Mouse (Mus musculus) limb, embryonic 10.5 days (tissue): ENCODE data around the gene Gbx1. TPM values are rescaled to one million over a fixed set of nuclear protein-coding genes. Genes with fewer than 3 reads are reported as not detected.

Source experiments
- DNase-seq: peaks from one replicate; pipeline ENCODE4 v3.0.0-alpha.2; 2017; ENCODE audit warnings: low spot score
- H3K27ac ChIP-seq: fragments of 300-500 bp; sonication (generic); 2 replicates; pipeline ENCODE4 v1.5.1; 2016; ENCODE audit warnings: mild to moderate bottlenecking
- H3K27me3 ChIP-seq: fragments of 300-500 bp; sonication (generic); 2 replicates; pipeline ENCODE4 v1.6.1; 2016; ENCODE audit warnings: low read depth, mild to moderate bottlenecking; ENCODE audit not compliant: poor library complexity, severe bottlenecking
- H3K36me3 ChIP-seq: fragments of 300-500 bp; sonication (generic); 2 replicates; pipeline ENCODE4 v1.6.1; 2016; ENCODE audit warnings: mild to moderate bottlenecking, moderate library complexity
- H3K4me1 ChIP-seq: fragments of 300-500 bp; sonication (generic); 2 replicates; pipeline ENCODE4 v1.6.1; 2016
- H3K4me3 ChIP-seq: fragments of 300-500 bp; sonication (generic); 2 replicates; pipeline ENCODE4 v1.5.1; 2016; ENCODE audit warnings: mild to moderate bottlenecking, moderate library complexity
- H3K9me3 ChIP-seq: fragments of 300-500 bp; sonication (generic); replicated peaks from 2 replicates; pipeline ENCODE4 v1.6.1; 2016; ENCODE audit warnings: mild to moderate bottlenecking
- WGBS: fragments of 180-500 bp; shearing (Covaris S2); methylation state at CpG from one replicate; pipeline ENCODE4 v1.1.7; 2016; 5-methylcytosine and 5-hydroxymethylcytosine counted together
- polyA plus RNA-seq: library from polyadenylated mRNA; unstranded; fragments of >200 nt; fragmentation: Nextera tagmentation; extraction: Ambion mirVana; gene quantifications from 2 replicates; pipeline ENCODE4 v1.2.1, GENCODE M21; 2016

The Gbx1 gene
- polyA plus RNA-seq, 1 experiment from 2014 or later, result not detected

DNA sequence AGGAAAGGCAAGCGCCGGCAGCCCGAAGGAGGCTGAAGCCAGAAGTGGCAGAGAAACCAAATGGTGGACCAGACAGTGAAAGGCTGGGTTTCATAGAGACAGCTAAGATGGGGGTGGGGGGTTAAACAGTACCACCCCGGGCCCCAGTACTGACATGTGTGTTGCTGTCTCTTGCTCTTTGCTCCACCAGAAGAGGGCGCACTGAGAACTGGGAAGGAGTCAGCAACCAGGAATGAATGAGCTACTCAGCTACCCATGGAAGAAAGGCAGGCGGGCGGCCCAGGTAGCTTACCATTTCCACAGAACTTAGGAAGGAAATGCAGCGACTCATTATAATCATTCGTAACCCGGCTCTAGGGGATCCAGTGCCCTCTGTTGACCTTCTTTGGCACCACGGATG lies 16.4 kb downstream of the Gbx1 start:
- Histone ChIP-seq H3K27ac (no peak overlapping the region), H3K4me3 (no peak overlapping the region), H3K36me3 (no peaks in the 10 kb centered on the region), H3K4me1 (peaks cover 19% of the 10 kb centered on the region), H3K27me3 (peaks cover 33% of the 10 kb centered on the region), H3K9me3 (no peaks in the 10 kb centered on the region)
- WGBS, result 53% methylated on average over 11 of the region's 11 CpGs
- DNase-seq, result no peak

DNA sequence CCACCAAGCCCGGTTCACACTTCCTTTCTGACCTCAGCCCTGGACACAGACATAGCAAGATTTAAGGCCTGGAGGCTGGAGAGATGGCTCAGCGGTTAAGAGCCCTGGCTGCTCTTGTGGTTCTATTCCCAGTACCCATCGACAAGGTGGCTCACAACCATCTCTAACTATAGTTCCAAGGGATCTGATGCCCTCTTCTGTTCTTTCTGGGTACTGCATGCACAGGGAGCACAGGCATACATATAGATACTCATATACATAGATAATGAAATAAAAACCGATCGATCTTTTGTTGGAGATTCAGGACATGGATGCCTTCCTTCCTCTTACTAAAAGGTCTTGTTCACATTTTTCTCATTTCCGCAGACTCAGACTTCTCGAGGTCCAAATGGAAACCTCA lies 18.6 kb downstream of the Gbx1 start:
- Histone ChIP-seq H3K4me3 (no peak overlapping the region), H3K27ac (no peak overlapping the region), H3K36me3 (no peaks in the 10 kb centered on the region), H3K9me3 (no peaks in the 10 kb centered on the region), H3K27me3 (peaks cover 55% of the 10 kb centered on the region), H3K4me1 (peaks cover 20% of the 10 kb centered on the region)
- WGBS, result 93% methylated on average over 7 of the region's 7 CpGs
- DNase-seq, result no peak

DNA sequence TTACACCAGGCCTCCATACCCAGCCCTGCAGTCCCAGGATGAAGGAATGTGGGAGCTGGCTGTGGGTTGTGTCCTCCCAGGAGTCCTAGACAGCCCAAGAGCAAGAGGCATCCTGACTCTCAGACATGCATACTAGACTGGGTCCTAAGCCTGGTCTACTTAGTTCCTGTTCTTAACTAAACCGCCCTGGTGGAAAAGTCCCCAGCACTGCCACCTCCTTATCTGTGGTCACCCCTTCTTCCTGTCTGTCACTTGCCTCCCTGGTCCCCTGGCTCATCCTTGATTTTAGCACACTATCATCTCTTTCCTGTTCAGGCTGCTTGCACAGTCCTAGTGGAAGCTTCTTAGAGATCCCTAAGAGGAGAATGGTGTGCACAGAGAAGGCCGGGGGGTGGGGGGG lies 21.5 kb downstream of the Gbx1 start:
- Histone ChIP-seq H3K4me1 (peaks cover 15% of the 10 kb centered on the region), H3K27ac (no peak overlapping the region), H3K27me3 (peaks cover 52% of the 10 kb centered on the region), H3K4me3 (no peak overlapping the region), H3K36me3 (peaks cover 25% of the 10 kb centered on the region), H3K9me3 (no peaks in the 10 kb centered on the region)
- no peak for DNase-seq
- 64% methylated on average over 2 of the region's 2 CpGs for WGBS

DNA sequence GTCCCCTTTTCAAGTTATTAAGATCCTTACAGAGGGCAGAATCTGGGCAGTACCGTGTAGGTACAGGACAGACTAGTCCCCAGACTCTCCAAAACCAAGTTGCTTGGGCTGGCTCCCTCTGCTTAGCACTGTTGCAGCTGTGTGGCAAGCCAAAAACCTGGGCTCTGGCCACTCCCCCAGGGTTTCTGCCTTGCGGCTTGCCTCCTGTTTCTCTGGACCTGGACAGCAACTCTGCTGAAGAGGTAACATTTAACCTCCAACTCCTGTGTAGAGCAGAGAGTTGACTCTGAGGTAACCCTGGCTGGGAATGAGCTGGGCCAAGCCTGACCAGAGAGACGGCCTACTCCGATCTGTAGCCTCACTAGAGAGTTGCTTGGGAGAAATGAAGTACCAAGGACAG lies 24.2 kb downstream of the Gbx1 start:
- DNase-seq, result no peak
- no peak overlapping the region for H3K4me3 ChIP-seq
- H3K27ac ChIP-seq, result no peak overlapping the region
- peaks cover 52% of the 10 kb centered on the region for H3K36me3 ChIP-seq
- no peaks in the 10 kb centered on the region for H3K9me3 ChIP-seq
- peaks cover 11% of the 10 kb centered on the region for H3K4me1 ChIP-seq
- H3K27me3 ChIP-seq, result peaks cover 51% of the 10 kb centered on the region
- 66% methylated on average over 4 of the region's 4 CpGs for WGBS

DNA sequence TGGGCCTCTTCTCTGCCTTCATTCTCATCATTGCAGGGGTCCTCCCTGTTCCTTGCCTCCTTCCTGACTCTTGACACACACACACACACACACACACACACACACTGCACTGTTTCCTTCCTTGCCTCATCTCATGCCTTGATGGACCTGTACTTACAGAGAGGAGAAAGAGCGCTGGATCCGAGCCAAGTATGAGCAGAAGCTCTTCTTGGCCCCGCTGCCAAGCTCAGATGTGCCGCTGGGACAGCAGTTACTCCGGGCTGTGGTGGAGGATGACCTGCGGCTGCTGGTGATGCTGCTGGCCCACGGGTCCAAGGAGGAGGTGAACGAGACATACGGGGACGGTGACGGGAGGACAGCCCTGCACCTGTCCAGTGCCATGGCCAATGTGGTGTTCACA lies 26.2 kb downstream of the Gbx1 start:
- Histone ChIP-seq H3K4me1 (peaks cover 24% of the 10 kb centered on the region), H3K36me3 (peaks cover 71% of the 10 kb centered on the region)

DNA sequence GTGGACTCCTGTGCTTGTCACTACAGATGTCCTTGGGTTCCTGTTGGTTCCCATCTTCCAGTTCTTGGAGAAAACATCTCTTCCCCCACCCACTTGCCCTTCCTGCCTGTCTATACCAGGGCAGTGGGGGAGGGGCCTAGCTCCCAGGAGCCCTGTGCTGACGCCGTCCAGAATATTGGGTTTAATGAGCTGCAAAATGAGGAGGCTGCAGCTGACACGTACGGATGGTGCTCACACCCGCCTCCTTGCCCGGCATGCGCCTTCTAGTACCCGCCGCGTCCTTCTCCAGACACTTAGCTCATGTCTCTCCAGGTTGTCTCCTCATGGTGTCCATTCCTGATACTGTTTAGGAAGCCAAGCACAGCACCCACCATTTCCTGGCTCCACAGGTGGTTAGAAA lies 27.9 kb downstream of the Gbx1 start:
- peaks cover 17% of the 10 kb centered on the region for H3K4me1 ChIP-seq
- H3K36me3 ChIP-seq, result peaks cover 89% of the 10 kb centered on the region
- DNase-seq, result no peak
- peaks cover 21% of the 10 kb centered on the region for H3K27me3 ChIP-seq
- no peak overlapping the region for H3K4me3 ChIP-seq
- WGBS, result 87% methylated on average over 10 of the region's 10 CpGs
- no peaks in the 10 kb centered on the region for H3K9me3 ChIP-seq
- no peak overlapping the region for H3K27ac ChIP-seq

More for the DNA sequence above, 26.2 kb downstream of the Gbx1 start:
- no peaks in the 10 kb centered on the region for H3K9me3 ChIP-seq
- peaks cover 39% of the 10 kb centered on the region for H3K27me3 ChIP-seq
- no peak for DNase-seq
- WGBS, result 94% methylated on average over 11 of the region's 11 CpGs
- H3K4me3 ChIP-seq, result no peak overlapping the region
- H3K27ac ChIP-seq, result no peak overlapping the region

DNA sequence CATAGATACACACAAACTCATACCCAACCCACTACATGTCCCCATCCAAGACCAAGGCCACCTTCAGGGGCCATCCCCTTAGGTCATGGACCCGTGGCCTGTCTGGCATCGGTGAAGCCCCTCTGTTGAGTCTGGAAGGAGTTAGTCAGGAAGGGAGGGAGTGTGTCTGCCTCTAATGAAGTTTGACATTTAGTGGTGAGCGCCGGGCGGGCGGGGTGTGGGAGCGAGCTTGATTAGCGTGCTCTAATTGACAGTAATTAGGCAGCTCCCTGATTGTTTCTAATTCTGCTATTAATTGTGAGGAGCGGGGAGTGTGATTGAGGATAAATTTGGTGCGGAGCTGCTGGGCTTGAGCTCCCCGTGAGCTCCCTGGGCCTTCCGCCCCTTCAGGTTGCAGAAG lies 29.5 kb downstream of the Gbx1 start:
- Histone ChIP-seq H3K36me3 (peaks cover 100% of the 10 kb centered on the region), H3K9me3 (no peaks in the 10 kb centered on the region), H3K27ac (no peak overlapping the region), H3K4me3 (no peak overlapping the region), H3K27me3 (peaks cover 5% of the 10 kb centered on the region), H3K4me1 (peaks cover 17% of the 10 kb centered on the region)
- WGBS, result 70% methylated on average over 12 of the region's 12 CpGs
- no peak for DNase-seq

DNA sequence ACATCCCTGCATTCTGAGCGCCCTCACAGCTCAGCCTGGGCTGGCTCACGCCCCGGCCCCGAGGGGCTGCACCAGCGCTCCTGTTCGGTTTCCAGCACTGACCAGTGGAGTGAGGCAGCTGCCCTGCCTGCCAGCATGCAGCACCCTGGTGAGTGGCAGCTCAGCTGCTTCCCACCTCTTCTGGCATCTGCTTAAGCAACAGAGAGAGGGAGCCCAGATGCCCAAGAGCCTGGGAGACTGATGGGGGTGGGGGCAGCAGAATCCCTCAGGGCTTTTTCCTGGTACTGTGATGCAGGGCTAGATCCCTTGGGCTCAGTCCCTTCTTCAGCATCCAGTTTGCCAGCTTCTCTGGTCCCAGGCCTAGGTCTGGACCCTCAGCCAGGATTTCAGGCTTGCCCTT lies 30.2 kb downstream of the Gbx1 start:
- Histone ChIP-seq H3K4me3 (no peak overlapping the region), H3K27me3 (peaks cover under 1% of the 10 kb centered on the region; the same call in 1 of the 2 replicates), H3K4me1 (peaks cover 17% of the 10 kb centered on the region), H3K27ac (no peak overlapping the region), H3K36me3 (peaks cover 100% of the 10 kb centered on the region), H3K9me3 (no peaks in the 10 kb centered on the region)
- WGBS, result 62% methylated on average over 6 of the region's 6 CpGs
- no peak for DNase-seq

DNA sequence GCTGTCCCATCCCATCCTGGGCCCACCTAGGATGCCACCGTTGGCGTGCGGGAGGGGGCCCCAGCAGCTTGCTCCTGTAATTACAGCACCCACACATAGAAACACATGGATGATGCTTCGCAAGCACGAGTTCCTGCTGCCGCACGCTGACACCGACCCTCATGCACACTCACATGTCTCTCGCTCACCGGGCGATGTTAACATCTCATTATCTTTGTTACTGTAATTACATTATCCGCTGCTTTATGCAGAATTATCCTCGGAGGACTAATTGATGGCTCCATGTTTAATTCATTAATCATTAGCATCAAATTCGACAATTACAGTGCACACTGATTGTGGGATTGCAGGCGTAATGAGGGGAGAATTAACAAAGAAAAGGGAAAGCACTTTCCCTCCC lies 32.0 kb downstream of the Gbx1 start:
- H3K36me3 ChIP-seq, result peaks cover 100% of the 10 kb centered on the region
- H3K27ac ChIP-seq, result no peak overlapping the region
- no peak for DNase-seq
- H3K4me3 ChIP-seq, result no peak overlapping the region
- H3K9me3 ChIP-seq, result no peaks in the 10 kb centered on the region
- 93% methylated on average over 15 of the region's 15 CpGs for WGBS
- H3K27me3 ChIP-seq, result no peaks in the 10 kb centered on the region
- H3K4me1 ChIP-seq, result peaks cover 27% of the 10 kb centered on the region

DNA sequence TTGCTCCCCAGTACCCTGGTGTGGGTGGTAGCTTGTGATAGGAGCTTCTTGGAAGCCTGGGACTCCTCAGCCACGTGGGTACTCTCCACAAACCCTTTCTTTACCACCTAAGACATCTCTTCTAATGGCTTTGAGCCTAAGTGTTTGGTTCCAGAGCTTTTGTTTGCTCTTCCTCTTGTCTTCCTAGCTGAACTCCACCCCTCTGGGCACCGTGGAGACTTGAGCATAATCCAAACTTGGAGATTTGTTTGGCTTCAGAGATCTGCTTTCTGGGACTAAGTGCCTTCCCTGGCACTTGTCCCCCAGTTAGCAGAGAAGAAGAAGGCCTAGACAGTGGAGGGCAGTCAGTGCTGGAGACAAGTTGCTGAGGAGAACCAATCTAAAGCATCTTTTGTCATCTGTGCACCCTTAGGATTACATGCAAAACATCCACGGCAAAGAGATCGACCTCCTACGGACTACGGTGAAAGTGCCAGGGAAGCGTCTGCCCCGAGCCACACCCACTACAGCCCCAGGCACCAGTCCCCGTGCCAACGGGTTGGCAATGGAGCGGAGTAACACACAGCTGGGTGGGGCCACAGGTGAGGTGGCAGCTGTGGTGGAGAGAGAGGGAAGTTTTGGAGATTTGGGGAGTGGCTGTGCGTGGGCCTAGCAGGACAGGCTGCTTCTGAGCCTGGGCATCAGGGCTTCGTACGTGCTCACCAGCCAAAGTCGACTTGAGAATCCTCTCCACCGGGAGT lies 34.3 kb downstream of the Gbx1 start:
- H3K36me3 ChIP-seq, result peaks cover 100% of the 10 kb centered on the region
- no peak overlapping the region for H3K27ac ChIP-seq
- WGBS, result 91% methylated on average over 16 of the region's 16 CpGs
- DNase-seq, result no peak
- H3K27me3 ChIP-seq, result no peaks in the 10 kb centered on the region
- no peaks in the 10 kb centered on the region for H3K9me3 ChIP-seq
- H3K4me3 ChIP-seq, result no peak overlapping the region
- peaks cover 36% of the 10 kb centered on the region for H3K4me1 ChIP-seq

DNA sequence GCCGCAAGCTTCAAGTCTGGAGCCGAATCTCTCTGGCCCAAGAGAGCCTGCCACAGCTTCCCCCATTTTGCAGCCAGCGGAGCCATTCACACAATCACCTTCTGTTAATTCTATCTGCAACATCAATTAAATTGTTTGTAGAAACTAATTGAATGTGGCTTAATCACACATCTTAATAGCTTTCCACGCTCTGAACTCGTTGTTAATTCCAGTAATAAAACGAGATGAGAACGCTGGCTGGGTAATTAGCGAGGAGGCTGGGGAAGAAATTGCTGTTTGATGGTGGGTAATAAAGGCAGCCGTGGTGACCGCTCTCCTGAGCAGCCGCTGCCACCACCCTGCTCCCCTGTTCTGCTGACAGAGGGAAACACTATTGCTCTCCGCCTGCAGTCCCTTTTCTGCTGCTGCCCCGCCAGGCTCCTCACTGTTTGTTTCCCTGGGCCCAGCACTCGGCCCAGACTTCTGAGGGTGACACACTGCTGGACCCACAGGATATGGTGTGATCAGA lies 36.5 kb downstream of the Gbx1 start:
- 43% methylated on average over 14 of the region's 14 CpGs for WGBS
- peak overlapping the region; percentile 15; the same call in 1 of the 2 replicates for H3K27ac ChIP-seq

DNA sequence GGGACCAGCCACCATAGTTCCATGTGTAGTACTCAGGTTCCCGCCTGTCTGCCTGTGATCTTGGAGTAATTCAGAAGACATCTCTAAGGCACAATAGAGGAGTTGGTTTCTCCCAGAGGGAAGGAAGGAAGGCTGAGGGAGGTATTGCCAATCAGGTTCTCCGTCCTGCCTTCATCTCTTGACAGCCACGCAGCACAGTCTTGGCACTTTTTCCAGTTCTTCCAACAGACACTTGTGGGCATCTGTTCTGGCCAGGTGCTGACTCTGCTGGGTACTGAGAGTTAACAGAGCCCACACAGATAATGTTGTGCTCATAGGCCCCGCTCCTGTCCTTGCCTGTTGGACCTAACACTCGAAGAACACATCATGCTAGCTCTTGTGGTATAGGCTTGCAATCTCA lies 40.3 kb downstream of the Gbx1 start:
- no peak overlapping the region for H3K27ac ChIP-seq
- 93% methylated on average over 5 of the region's 5 CpGs for WGBS
- DNase-seq, result no peak
- peaks cover 20% of the 10 kb centered on the region for H3K27me3 ChIP-seq
- H3K36me3 ChIP-seq, result peaks cover 90% of the 10 kb centered on the region
- peaks cover 72% of the 10 kb centered on the region for H3K4me1 ChIP-seq
- H3K9me3 ChIP-seq, result no peaks in the 10 kb centered on the region
- H3K4me3 ChIP-seq, result no peak overlapping the region

More for the DNA sequence above, 36.5 kb downstream of the Gbx1 start:
- peaks cover 37% of the 10 kb centered on the region for H3K4me1 ChIP-seq
- DNase-seq, result no peak
- H3K9me3 ChIP-seq, result no peaks in the 10 kb centered on the region
- H3K36me3 ChIP-seq, result peaks cover 94% of the 10 kb centered on the region
- no peak overlapping the region for H3K4me3 ChIP-seq
- peaks cover 4% of the 10 kb centered on the region; the same call in 1 of the 2 replicates for H3K27me3 ChIP-seq

DNA sequence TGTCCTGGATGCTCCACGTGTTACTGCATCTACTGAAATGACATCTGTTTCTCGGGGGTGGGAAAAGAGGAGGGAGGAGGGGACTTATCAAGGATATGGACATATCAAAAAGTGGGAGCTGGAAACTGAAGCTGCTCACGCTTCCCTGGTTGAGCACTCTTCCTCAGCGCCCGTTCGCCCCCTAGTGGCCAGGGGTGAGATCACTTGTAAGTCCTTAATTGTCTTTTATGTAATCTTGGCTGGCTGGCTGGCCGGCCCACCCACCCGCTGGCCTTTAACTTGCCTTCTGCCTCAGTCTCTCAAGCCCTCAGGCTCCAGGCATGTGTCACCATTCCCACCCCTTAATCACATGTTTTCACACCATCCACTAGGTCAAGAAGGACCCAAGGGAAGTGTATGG lies 40.9 kb downstream of the Gbx1 start:
- Histone ChIP-seq H3K4me3 (no peak overlapping the region), H3K36me3 (peaks cover 90% of the 10 kb centered on the region), H3K9me3 (no peaks in the 10 kb centered on the region), H3K27me3 (peaks cover 20% of the 10 kb centered on the region), H3K4me1 (peaks cover 77% of the 10 kb centered on the region), H3K27ac (no peak overlapping the region)
- DNase-seq, result peak; percentile 92
- 3% methylated on average over 8 of the region's 8 CpGs for WGBS
